Mouse (Mus musculus) MEL (cell line): ENCODE measurements around the gene Fhit. TPM values are rescaled to one million over a fixed set of nuclear protein-coding genes. Genes with fewer than 3 reads are reported as not detected.

Source experiments
- DNase-seq: peaks from one replicate; pipeline ENCODE4 v3.0.0; 2011; ENCODE audit warnings: low read depth, low spot score
- H3K27ac ChIP-seq: 2 replicates; pipeline ENCODE4 v1.5.1; 2012; ENCODE audit warnings: low read depth, mild to moderate bottlenecking, control low read depth, low read length, moderate library complexity; ENCODE audit not compliant: control insufficient read depth
- H3K27me3 ChIP-seq, 2 experiments: fragments of 150-350 bp in 1 of 2; sonication (generic) in 1 of 2; 2 replicates each; pipeline ENCODE4 v1.6.1; 2012; ENCODE audit warnings: low read length in 2 of 2, mild to moderate bottlenecking in 2 of 2, improper control_type of control experiment in 1 of 2, moderate library complexity in 1 of 2; ENCODE audit not compliant: insufficient read depth in 2 of 2, control insufficient read depth in 1 of 2
- H3K36me3 ChIP-seq, 2 experiments: 2 replicates each; pipeline ENCODE4 v1.6.1; 2012 to 2014; ENCODE audit warnings: low read length in 2 of 2, improper control_type of control experiment in 1 of 2, inconsistent platforms in 1 of 2, mild to moderate bottlenecking in 1 of 2; ENCODE audit not compliant: insufficient read depth in 2 of 2, control insufficient read depth in 1 of 2
- H3K4me1 ChIP-seq, 2 experiments: fragments of 150-350 bp in 1 of 2; sonication (generic) in 1 of 2; 2 replicates each; pipeline ENCODE4 v1.6.1; 2012; ENCODE audit warnings: low read length in 2 of 2, improper control_type of control experiment in 1 of 2, mild to moderate bottlenecking in 1 of 2; ENCODE audit not compliant: insufficient read depth in 2 of 2, control insufficient read depth in 1 of 2
- H3K4me3 ChIP-seq, 2 experiments: fragments of 150-350 bp in 1 of 2; sonication (generic) in 1 of 2; 2 replicates each; pipeline ENCODE4 v1.5.1; 2012; ENCODE audit warnings: low read depth in 2 of 2, low read length in 2 of 2, mild to moderate bottlenecking in 2 of 2, moderate library complexity in 2 of 2, control low read depth in 1 of 2, improper control_type of control experiment in 1 of 2; ENCODE audit not compliant: control insufficient read depth in 1 of 2, insufficient read depth in 1 of 2
- H3K79me2 ChIP-seq: 2 replicates; pipeline ENCODE4 v1.6.1; 2012; ENCODE audit warnings: mild to moderate bottlenecking, low read length, moderate library complexity; ENCODE audit not compliant: control insufficient read depth, poor library complexity, insufficient read depth
- H3K9ac ChIP-seq: 2 replicates; pipeline ENCODE4 v1.6.1; 2012; ENCODE audit warnings: low read depth, mild to moderate bottlenecking, control low read depth, low read length, moderate library complexity; ENCODE audit not compliant: control insufficient read depth, poor library complexity, severe bottlenecking
- H3K9me3 ChIP-seq: fragments of 150-350 bp; sonication (generic); replicated peaks from 2 replicates; pipeline ENCODE4 v1.6.1; 2012; ENCODE audit warnings: mild to moderate bottlenecking, low read length, improper control_type of control experiment, moderate library complexity; ENCODE audit not compliant: insufficient read depth
- CHD2 ChIP-seq: IDR thresholded peaks from 2 replicates; pipeline ENCODE4 v1.6.1; 2011; ENCODE audit warnings: low read length, improper control_type of control experiment
- CTCF ChIP-seq, 3 experiments: IDR thresholded peaks in 2 of 3; conservative IDR thresholded peaks in 1 of 3; 2 replicates each; pipeline ENCODE4 v1.5.1; 2011 to 2012; ENCODE audit warnings: low read length in 3 of 3, low read depth in 2 of 3, mild to moderate bottlenecking in 2 of 3, improper control_type of control experiment in 1 of 3, inconsistent platforms in 1 of 3, mixed read lengths in 1 of 3, moderate library complexity in 1 of 3; ENCODE audit not compliant: control insufficient read depth in 1 of 3, insufficient read depth in 1 of 3, poor library complexity in 1 of 3, severe bottlenecking in 1 of 3
- E2F4 ChIP-seq: IDR thresholded peaks from 2 replicates; pipeline ENCODE4 v1.6.1; 2011; ENCODE audit warnings: low read depth, low read length, improper control_type of control experiment, borderline replicate concordance
- ETS1 ChIP-seq: IDR thresholded peaks from 2 replicates; pipeline ENCODE4 v1.6.1; 2012; ENCODE audit warnings: low read depth, mild to moderate bottlenecking, inconsistent platforms, low read length, improper control_type of control experiment, moderate library complexity
- GABPA ChIP-seq: IDR thresholded peaks from 2 replicates; pipeline ENCODE4 v1.6.1; 2012; ENCODE audit warnings: low read depth, mild to moderate bottlenecking, inconsistent platforms, low read length, improper control_type of control experiment, moderate library complexity
- GATA1 ChIP-seq: IDR thresholded peaks from 2 replicates; pipeline ENCODE4 v1.6.1; 2011; ENCODE audit warnings: low read depth, low read length, improper control_type of control experiment
- MAFK ChIP-seq: IDR thresholded peaks from 2 replicates; pipeline ENCODE4 v1.6.1; 2011; ENCODE audit warnings: low read depth, mild to moderate bottlenecking, low read length, improper control_type of control experiment, borderline replicate concordance
- MAX ChIP-seq: IDR thresholded peaks from 2 replicates; pipeline ENCODE4 v1.6.1; 2011; ENCODE audit warnings: low read length, improper control_type of control experiment
- MEF2A ChIP-seq: IDR thresholded peaks from 2 replicates; pipeline ENCODE4 v1.6.1; 2014; ENCODE audit warnings: low read depth, mild to moderate bottlenecking, inconsistent platforms, low read length, improper control_type of control experiment; ENCODE audit not compliant: poor library complexity, insufficient replicate concordance, severe bottlenecking; ENCODE audit errors: extremely low read depth
- MYB ChIP-seq: IDR thresholded peaks from 2 replicates; pipeline ENCODE4 v1.6.1; 2011; ENCODE audit warnings: mild to moderate bottlenecking, low read depth, low read length, improper control_type of control experiment
- NRF1 ChIP-seq: IDR thresholded peaks from 2 replicates; pipeline ENCODE4 v1.6.1; 2014; ENCODE audit warnings: low read depth, mild to moderate bottlenecking, inconsistent platforms, low read length, improper control_type of control experiment, moderate library complexity; ENCODE audit not compliant: poor library complexity, insufficient read depth, severe bottlenecking
- POLR2AphosphoS5 ChIP-seq: IDR thresholded peaks from 2 replicates; pipeline ENCODE4 v1.6.1; 2012; ENCODE audit warnings: low read depth, borderline replicate concordance, mild to moderate bottlenecking, inconsistent platforms, low read length, moderate library complexity, mixed read lengths
- RCOR1 ChIP-seq: IDR thresholded peaks from 2 replicates; pipeline ENCODE4 v1.6.1; 2012; ENCODE audit warnings: low read depth, mild to moderate bottlenecking, inconsistent platforms, low read length, improper control_type of control experiment
- SMC3 ChIP-seq: IDR thresholded peaks from 2 replicates; pipeline ENCODE4 v1.6.1; 2011; ENCODE audit warnings: low read depth, low read length, improper control_type of control experiment
- TBP ChIP-seq: IDR thresholded peaks from 2 replicates; pipeline ENCODE4 v1.8.0; 2011; ENCODE audit warnings: low read depth, low read length, improper control_type of control experiment
- UBTF ChIP-seq: IDR thresholded peaks from 2 replicates; pipeline ENCODE4 v1.6.1; 2012; ENCODE audit warnings: low read depth, mild to moderate bottlenecking, inconsistent platforms, low read length, improper control_type of control experiment, moderate library complexity, borderline replicate concordance; ENCODE audit not compliant: insufficient read depth
- USF1 ChIP-seq: IDR thresholded peaks from 2 replicates; pipeline ENCODE4 v1.6.1; 2014; ENCODE audit warnings: low read depth, mild to moderate bottlenecking, inconsistent platforms, low read length, improper control_type of control experiment, moderate library complexity
- USF2 ChIP-seq, 2 experiments: IDR thresholded peaks; 2 replicates each; pipeline ENCODE4 v1.6.1; 2011 to 2012; ENCODE audit warnings: improper control_type of control experiment in 2 of 2, low read length in 2 of 2, borderline replicate concordance in 1 of 2, inconsistent platforms in 1 of 2, low read depth in 1 of 2, mild to moderate bottlenecking in 1 of 2; ENCODE audit not compliant: insufficient read depth in 1 of 2
- ZC3H11A ChIP-seq: IDR thresholded peaks from 2 replicates; pipeline ENCODE4 v1.6.1; 2012; ENCODE audit warnings: low read depth, mild to moderate bottlenecking, inconsistent platforms, low read length, improper control_type of control experiment
- ZKSCAN1 ChIP-seq: IDR thresholded peaks from 2 replicates; pipeline ENCODE4 v1.6.1; 2012; ENCODE audit warnings: low read depth, mild to moderate bottlenecking, inconsistent platforms, low read length, improper control_type of control experiment, moderate library complexity
- polyA plus RNA-seq, 2 experiments: library from polyadenylated mRNA; stranded (reverse) in 1 of 2; unstranded in 1 of 2; fragments of >175 nt in 1 of 2; fragments of >200 nt in 1 of 2; gene quantifications; 2 replicates each; pipeline versions ENCODE4 v1.2.1 to v1.2.4; 2012; ENCODE audit warnings: low replicate concordance in 2 of 2, low read depth in 1 of 2; ENCODE audit not compliant: insufficient read length in 2 of 2, insufficient read depth in 1 of 2, missing spikeins in 1 of 2
- total RNA-seq: library from RNA; depleted of rRNA; stranded (reverse); fragments of 300-350 nt; gene quantifications from 2 replicates; pipeline ENCODE4 v1.2.3, GENCODE M21; 2012

Gene Fhit
- total and polyA plus RNA-seq, 3 experiments, result 0.77 to 1.3 TPM; not detected in 1

- Histone ChIP-seq H3K36me3 (no peaks in the 10 kb centered on the region), H3K79me2 (no peaks in the 10 kb centered on the region), H3K4me1 (no peaks in the 10 kb centered on the region), H3K4me3 (no peak overlapping the region), H3K9me3 (no peaks in the 10 kb centered on the region), H3K27ac (no peak overlapping the region), H3K9ac (no peak overlapping the region), H3K27me3 (no peaks in the 10 kb centered on the region)
- DNase-seq, result no peak
- TF ChIP-seq GABPA (no peak), GATA1 (no peak), CTCF (IDR thresholded peaks at IDR 0.05 in 2 of 3, conservative IDR thresholded peaks at IDR 0.05 in 1 of 3; ENCODE audit: control insufficient read depth in 1 of 3, insufficient read depth in 1 of 3, low read depth in 2 of 3, low read length in 3 of 3, poor library complexity in 1 of 3, severe bottlenecking in 1 of 3) (no peak), MAX (no peak), USF1 (no peak), NRF1 (no peak), MAFK (no peak), MEF2A (no peak), POLR2AphosphoS5 (no peak), MYB (no peak), E2F4 (no peak), ZKSCAN1 (no peak), TBP (no peak), CHD2 (no peak), ETS1 (no peak)
Observed at GRCm38 (mm10) chr14:11119076-11119475, 42.8 kb downstream of the Fhit start.

GRCm38 (mm10) chr14:11085596-11085995 lies 76.2 kb downstream of the Fhit start:
- no peaks in the 10 kb centered on the region for H3K9me3 ChIP-seq
- no peaks in the 10 kb centered on the region for H3K79me2 ChIP-seq
- DNase-seq, result no peak
- no peaks in the 10 kb centered on the region for H3K27me3 ChIP-seq
- no peak overlapping the region for H3K27ac ChIP-seq
- no peak overlapping the region for H3K9ac ChIP-seq
- TF ChIP-seq GABPA (no peak), USF2 (IDR thresholded peaks at IDR 0.05; ENCODE audit: borderline replicate concordance in 1 of 2, insufficient read depth in 1 of 2, low read depth in 1 of 2, low read length in 2 of 2) (no peak), SMC3 (no peak), UBTF (no peak), ZC3H11A (no peak), GATA1 (no peak), RCOR1 (no peak)
- no peaks in the 10 kb centered on the region for H3K36me3 ChIP-seq
- no peak overlapping the region for H3K4me3 ChIP-seq
- no peaks in the 10 kb centered on the region for H3K4me1 ChIP-seq
